Mouse (Mus musculus) G1E-ER4 (cell line): ENCODE results near the gene Pbx4. TPM values are rescaled to one million over a fixed set of nuclear protein-coding genes. Genes with fewer than 3 reads are reported as not detected.

Experiments used
- GATA1 ChIP-seq: IDR thresholded peaks from one replicate; pipeline ENCODE4 v1.8.0; 2012; ENCODE audit warnings: low read length, inconsistent platforms
- polyA plus RNA-seq: library from polyadenylated mRNA; stranded (reverse); fragments of >175 nt; gene quantifications from 2 replicates; pipeline ENCODE4 v1.2.3, GENCODE M21; 2012

The Pbx4 gene
- polyA plus RNA-seq, 1 experiment, result 3.3 TPM

DNA sequence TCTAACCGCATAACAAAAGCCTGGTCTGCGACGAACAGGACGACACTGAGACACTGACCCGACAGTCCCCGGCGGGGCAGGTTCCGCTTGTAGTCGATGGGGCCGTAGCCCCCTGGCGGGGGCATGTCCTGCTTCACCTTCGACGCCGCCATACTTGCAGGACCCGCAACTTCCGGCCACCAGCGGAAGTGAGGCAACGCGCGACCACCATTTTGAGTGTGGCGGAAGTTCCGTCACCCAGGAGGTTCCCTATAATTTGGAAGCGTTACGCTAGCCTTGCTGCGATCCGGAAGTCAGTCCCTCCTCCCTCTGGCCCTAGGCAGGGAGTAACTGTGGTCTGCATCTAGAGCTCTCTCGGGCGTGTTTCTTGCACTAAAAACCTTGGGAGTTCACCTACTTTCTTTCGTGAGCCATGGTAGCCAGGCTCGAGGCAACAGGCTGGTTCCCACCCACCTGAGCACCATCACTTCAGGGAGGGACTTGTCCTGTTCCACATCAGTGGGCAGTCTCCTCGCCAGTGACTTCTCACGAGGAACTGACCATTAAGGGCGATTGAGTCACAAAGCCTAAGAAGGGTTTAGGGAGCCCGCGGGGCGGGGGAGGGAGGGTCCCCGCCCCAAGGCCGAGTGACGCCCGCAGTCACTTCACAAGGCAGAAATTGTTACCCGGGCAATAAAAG lies 69.3 kb downstream of the Pbx4 start:
- TF ChIP-seq GATA1, result no peak

DNA sequence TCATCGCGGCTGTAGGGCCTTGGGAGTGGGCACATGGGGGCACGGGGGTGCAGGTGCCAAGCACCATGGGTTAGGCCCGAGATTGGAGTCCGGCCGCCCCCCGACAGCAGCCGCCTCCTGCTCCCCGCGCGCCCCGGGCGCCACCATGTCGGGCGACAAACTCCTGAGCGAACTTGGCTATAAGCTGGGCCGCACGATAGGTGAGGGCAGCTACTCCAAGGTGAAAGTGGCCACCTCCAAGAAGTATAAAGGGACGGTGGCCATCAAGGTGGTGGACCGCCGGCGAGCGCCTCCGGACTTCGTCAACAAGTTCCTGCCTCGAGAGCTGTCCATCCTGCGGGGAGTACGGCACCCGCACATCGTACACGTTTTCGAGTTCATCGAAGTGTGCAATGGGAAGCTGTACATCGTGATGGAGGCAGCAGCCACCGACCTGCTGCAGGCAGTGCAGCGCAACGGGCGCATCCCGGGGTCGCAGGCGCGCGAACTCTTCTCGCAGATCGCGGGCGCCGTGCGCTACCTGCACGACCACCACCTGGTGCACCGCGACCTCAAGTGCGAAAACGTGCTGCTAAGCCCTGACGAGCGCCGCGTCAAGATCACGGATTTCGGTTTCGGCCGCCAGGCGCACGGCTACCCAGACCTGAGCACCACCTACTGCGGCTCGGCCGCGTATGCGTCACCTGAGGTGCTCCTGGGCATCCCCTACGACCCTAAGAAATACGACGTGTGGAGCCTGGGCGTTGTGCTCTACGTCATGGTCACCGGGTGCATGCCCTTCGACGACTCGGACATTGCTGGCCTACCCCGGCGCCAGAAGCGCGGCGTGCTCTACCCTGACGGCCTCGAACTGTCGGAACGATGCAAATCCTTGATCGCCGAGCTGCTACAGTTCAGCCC lies 70.1 kb downstream of the Pbx4 start, which contains the start of the genes Tssk6, Ndufa13 and Yjefn3:
Gene Tssk6 (plus strand): TSS at position 22 of the 900 bp plus-strand sequence.
Gene Ndufa13 (minus strand): TSS at position 396 of the 900 bp plus-strand sequence.
Gene Yjefn3 (minus strand): TSS at position 550 of the 900 bp plus-strand sequence.
- no peak for TF ChIP-seq GATA1

- no peak for TF ChIP-seq GATA1
Measured at GRCm38 (mm10) chr8:69903063-69903542, 70.8 kb downstream of the Pbx4 start.

DNA sequence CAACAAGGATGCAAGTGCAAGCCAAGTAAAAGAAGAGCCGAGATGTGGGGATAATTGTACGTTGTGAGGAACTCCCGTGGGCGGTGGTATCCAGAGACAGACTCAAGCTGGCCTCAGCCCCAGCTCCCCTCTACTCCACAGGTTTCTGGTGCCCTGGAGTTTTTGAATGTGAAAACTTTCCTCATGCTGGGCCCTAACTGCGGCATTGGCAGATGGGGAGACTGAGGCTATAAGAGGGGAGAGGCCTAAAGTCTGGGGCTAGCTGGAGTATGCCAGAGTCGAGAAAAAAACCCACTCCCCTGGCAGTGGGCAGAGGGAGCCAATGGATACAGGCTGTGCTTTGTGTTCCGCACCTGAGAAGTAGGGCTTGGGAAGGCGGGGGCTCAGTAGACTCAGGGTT lies 71.8 kb downstream of the Pbx4 start:
- no peak for TF ChIP-seq GATA1

DNA sequence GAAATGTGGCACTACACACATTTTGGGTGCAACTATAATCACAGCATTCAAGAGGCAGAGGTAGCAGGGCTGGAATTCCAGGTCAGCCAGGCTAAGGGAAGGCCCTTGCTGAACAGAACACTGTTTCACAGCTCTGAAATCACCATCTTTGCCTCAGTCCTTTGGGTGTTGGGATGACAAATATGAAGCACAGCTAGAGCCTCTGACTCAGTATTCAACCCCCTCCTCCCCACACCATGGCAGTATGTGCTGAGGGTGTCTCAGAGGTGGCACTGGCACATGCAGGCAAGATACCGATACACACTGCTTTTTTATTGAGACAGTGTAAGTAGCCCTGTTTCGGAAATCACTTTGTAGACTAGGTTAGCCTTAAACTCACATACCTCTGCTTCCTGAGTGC lies 74.0 kb downstream of the Pbx4 start:
- TF ChIP-seq GATA1, result no peak

DNA sequence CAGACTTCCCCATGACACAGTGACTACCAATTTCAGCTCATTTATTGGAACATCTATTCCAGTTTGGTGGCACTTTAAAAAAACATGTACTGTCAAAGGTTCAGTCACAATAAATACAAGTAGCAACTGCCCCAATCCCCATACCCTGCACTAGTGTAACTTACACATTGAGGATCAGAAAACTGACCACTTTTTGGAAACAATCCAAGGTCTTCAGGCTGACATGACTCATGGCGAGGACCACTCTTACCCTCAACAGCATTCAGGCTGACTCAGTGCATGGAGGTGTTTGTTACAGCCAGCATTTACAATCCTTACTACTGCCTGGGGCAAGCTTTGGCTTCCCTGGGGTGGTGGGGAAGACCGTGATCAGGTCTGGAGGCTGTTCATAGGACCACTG lies 74.8 kb downstream of the Pbx4 start:
- TF ChIP-seq GATA1, result no peak

DNA sequence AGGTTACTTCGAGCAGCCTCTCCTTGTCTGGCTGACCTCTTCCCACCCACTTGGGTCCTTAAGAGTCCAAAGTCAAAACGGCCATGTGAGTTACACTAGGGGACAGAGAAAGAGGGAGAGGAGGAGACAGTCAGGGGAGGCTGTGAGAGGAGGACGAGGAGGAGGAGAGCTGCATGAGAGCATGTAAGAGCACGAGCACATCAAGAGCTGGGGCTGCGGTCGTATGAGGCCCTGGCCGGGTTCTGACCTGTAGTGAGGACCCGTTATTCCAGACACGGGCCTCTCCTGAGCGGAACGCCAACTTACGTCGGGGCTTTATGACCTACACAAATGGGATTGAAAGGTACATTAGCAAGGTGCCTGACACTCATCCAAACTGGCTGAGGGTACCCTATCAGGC lies 79.6 kb downstream of the Pbx4 start:
- no peak for TF ChIP-seq GATA1

DNA sequence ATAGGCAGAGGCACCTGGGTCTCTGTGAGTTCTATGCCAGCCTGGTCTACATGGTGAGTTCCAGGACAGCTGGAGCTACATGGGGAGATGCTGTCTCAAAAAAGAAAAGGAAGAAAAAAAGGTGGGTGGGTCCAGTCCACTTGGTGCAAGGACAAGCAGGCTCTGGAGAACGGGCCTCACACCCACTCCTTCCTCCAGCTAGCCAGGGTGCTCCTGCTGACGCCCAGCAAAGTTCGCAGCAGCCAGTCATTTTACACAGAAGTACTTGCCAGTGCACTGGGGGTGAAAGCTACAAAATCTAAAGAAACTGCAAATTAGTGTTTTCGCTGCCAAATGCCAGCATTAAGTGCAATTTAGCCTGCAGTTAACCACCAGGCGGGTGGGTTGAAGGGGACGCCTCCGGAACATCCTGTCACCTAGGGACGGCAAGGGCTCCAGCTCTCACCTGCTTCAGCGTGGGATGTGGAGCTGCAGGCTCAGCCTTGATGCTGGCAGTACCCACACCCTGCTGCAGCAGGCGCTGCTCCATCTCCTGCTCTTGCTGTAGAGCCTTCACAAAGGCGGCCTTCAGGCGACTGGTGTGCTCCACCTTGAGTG lies 80.3 kb downstream of the Pbx4 start:
- TF ChIP-seq GATA1, result no peak

- TF ChIP-seq GATA1, result no peak
Measured at GRCm38 (mm10) chr8:69914526-69914925, 82.2 kb downstream of the Pbx4 start.

GRCm38 (mm10) chr8:69915748-69916147 lies 83.5 kb downstream of the Pbx4 start:
- no peak for TF ChIP-seq GATA1

DNA sequence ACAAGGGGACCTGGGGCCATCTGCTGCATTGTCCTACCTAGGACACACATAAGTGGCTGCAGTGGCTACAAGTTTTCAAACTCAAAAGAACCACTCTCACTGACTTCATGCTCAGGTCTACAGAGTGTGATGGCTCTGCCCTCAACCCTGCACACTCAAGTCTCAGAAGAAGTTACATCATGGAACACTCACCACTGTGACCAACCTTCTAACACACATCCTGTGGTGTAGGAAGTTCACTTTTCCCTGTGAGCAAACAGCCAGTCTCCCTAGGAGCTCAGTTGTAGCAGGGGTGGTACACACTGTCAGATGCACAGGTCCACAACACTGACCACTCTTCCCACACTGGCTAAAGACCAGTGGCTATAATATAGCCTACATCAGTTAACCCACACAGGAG lies 86.2 kb downstream of the Pbx4 start:
- no peak for TF ChIP-seq GATA1

DNA sequence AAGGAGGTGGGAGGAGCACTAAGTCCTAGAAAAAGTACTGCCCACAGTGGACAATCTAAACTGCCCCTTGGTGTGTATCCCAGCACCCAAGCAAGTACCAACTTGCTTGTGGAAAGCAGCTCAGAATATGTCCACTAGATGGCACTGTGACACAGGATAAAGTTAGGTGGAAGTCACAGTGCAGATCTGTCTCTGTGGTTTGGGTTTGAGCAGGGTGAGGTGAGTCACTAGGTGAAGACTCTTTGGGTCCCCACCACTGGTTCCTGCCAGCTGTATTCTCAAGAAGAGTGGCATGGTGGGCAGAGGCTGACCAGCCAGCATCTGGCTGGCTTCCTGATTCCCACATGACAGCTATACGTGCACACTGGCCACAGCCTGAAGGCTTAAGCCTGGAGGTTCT lies 86.7 kb downstream of the Pbx4 start:
- TF ChIP-seq GATA1, result no peak

DNA sequence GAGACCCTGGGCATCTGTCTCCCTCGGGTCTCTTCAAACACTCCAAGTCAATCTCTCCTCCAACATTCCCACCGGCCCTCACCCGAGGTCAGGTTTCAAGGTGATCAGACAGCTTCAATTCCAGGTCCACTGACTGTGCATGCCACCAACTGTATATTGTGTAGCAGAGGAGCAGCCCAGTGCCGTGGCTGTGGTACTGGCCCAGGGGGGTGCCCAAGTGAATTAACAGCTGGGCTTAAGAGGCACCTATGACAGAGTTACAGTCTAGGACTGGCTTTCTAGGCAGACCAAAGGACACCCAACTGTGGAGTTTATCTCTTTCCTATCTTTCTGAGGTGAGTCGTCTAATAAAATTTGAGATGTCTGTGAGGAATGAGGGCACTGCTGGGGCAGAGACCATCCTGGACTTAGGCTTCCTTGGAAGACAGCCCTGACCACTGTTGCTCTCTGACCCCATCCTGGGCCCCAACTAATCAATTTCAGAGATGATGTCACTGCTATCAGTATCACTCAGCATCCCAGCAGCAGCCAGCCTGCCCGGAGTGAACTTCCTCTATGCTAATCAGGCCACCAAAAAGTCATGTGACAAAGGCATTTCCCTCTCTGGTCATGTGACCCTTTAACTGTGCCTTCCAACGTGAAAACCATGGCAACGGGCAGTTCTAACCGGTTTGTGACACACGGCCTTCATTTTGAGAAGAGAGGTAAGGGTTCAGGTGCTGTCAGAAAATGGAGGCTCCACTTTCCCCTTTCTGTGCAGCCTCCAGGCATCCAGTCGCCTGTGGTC lies 87.8 kb downstream of the Pbx4 start:
- TF ChIP-seq GATA1, result no peak

DNA sequence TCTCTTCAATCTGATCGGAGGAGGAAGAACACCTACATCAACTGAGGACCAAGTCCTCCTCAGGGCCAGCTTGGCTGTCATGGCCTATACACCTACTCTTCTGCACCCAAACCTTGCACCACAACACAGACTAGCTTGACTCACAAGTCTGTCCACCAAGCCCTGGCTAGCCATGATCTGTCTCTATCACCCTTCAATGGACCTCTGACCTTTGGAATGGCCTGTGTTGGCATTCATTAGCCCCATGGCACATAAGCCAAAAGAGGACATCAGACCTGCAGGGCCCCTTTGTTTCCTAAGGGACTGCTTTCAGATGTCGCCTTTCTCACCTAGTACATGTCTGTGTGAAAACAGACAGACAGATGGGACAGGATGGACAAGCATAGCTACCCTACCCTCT lies 88.8 kb downstream of the Pbx4 start:
- TF ChIP-seq GATA1, result no peak

Other genes starting within 250 kb of the Pbx4 start
- 0.50 and 0.67 TPM in 2 replicates for gene Zfp868, start 206.9 kb upstream of the Pbx4 start, polyA plus RNA-seq
- gene Zfp964, start 178.0 kb upstream of the Pbx4 start, polyA plus RNA-seq, result not detected in 2 replicates
- gene Zfp869, start 121.8 kb upstream of the Pbx4 start, polyA plus RNA-seq, result 0.90 and 0.98 TPM in 2 replicates
- gene Zfp963, start 82.5 kb upstream of the Pbx4 start, polyA plus RNA-seq, result 0.80 and 1.0 TPM in 2 replicates
- gene Gm20422, start 57.6 kb upstream of the Pbx4 start, polyA plus RNA-seq, result 0.72 and 1.4 TPM in 2 replicates
- gene Atp13a1, start 41.3 kb upstream of the Pbx4 start, polyA plus RNA-seq, result 42.1 and 42.9 TPM in 2 replicates
- 1.4 and 1.5 TPM in 2 replicates for gene Zfp866, start 41.3 kb upstream of the Pbx4 start, polyA plus RNA-seq
- gene Gmip, start 23.8 kb upstream of the Pbx4 start, polyA plus RNA-seq, result 29.1 and 44.6 TPM in 2 replicates
- 0.38 and 0.43 TPM in 2 replicates for gene Lpar2, start 10.1 kb upstream of the Pbx4 start, polyA plus RNA-seq
- 0.02 and 0.03 TPM in 2 replicates for gene Cilp2, start 55.2 kb downstream of the Pbx4 start, polyA plus RNA-seq
- gene Tssk6, start 69.7 kb downstream of the Pbx4 start, polyA plus RNA-seq, result 0.13 and 0.17 TPM in 2 replicates
- 148 and 187 TPM in 2 replicates for gene Ndufa13, start 70.1 kb downstream of the Pbx4 start, polyA plus RNA-seq
- gene Yjefn3, start 70.2 kb downstream of the Pbx4 start, polyA plus RNA-seq, result 4.4 and 7.0 TPM in 2 replicates
- 79.8 and 115 TPM in 2 replicates for gene Gatad2a, start 163.9 kb downstream of the Pbx4 start, polyA plus RNA-seq
- 44.0 and 45.1 TPM in 2 replicates for gene Mau2, start 210.2 kb downstream of the Pbx4 start, polyA plus RNA-seq
- gene Sugp1, start 210.3 kb downstream of the Pbx4 start, polyA plus RNA-seq, result 48.9 and 53.3 TPM in 2 replicates
- 0.08 TPM in 1 of 2 replicates, not detected in the other for gene Tm6sf2, start 240.4 kb downstream of the Pbx4 start, polyA plus RNA-seq